Mouse (Mus musculus) midbrain, postnatal 0 days (tissue): ENCODE data around the gene Naa35. TPM values are rescaled to one million over a fixed set of nuclear protein-coding genes. Genes with fewer than 3 reads are reported as not detected.

Source experiments
- ATAC-seq: fragments of 200-750 bp; cut with Nextera tagmentation; 2 replicates; pipeline ENCODE4 v1.8.0; 2017; ENCODE audit warnings: moderate number of reproducible peaks, mild to moderate bottlenecking, moderate TSS enrichment, moderate library complexity; ENCODE audit not compliant: low FRiP score
- DNase-seq: peaks from one replicate; pipeline ENCODE4 v3.0.0-alpha.2; 2015; ENCODE audit warnings: low spot score
- H3K27ac ChIP-seq: fragments of 300-500 bp; sonication (generic); 2 replicates; pipeline ENCODE4 v1.5.1; 2014; ENCODE audit warnings: low read depth, mild to moderate bottlenecking, low read length, mixed read lengths
- H3K27me3 ChIP-seq: fragments of 300-500 bp; sonication (generic); 2 replicates; pipeline ENCODE4 v1.6.1; 2014; ENCODE audit warnings: low read length, control low read depth, mixed read lengths; ENCODE audit not compliant: insufficient read depth
- H3K36me3 ChIP-seq: fragments of 300-500 bp; sonication (generic); 2 replicates; pipeline ENCODE4 v1.6.1; 2014; ENCODE audit warnings: low read length, control low read depth, mixed read lengths; ENCODE audit not compliant: insufficient read depth
- H3K4me1 ChIP-seq: fragments of 300-500 bp; sonication (generic); 2 replicates; pipeline ENCODE4 v1.6.1; 2014; ENCODE audit warnings: mild to moderate bottlenecking, control low read depth, antibody characterized with exemption, low read length, mixed read lengths; ENCODE audit not compliant: insufficient read depth
- H3K4me2 ChIP-seq: fragments of 300-500 bp; sonication (generic); 2 replicates; pipeline ENCODE4 v1.6.1; 2014; ENCODE audit warnings: low read depth, mild to moderate bottlenecking, low read length, mixed read lengths; ENCODE audit not compliant: poor library complexity, severe bottlenecking
- H3K4me3 ChIP-seq: fragments of 300-500 bp; sonication (generic); 2 replicates; pipeline ENCODE4 v1.5.1; 2014; ENCODE audit warnings: low read depth, mild to moderate bottlenecking, low read length, moderate library complexity
- H3K9ac ChIP-seq: fragments of 300-500 bp; sonication (generic); replicated peaks from 2 replicates; pipeline ENCODE4 v1.6.1; 2014; ENCODE audit warnings: mild to moderate bottlenecking, low read length, moderate library complexity, mixed read lengths; ENCODE audit not compliant: poor library complexity, severe bottlenecking
- H3K9me3 ChIP-seq: fragments of 300-500 bp; sonication (generic); 2 replicates; pipeline ENCODE4 v1.6.1; 2016; ENCODE audit warnings: low read length, control low read depth
- CTCF ChIP-seq: IDR thresholded peaks from 2 replicates; pipeline ENCODE4 v1.5.1; 2016; ENCODE audit warnings: antibody characterized with exemption, mild to moderate bottlenecking
- WGBS: fragments of 180-500 bp; shearing (Covaris S2); extraction: QIAGEN DNeasy Blood & Tissue Kit; methylation state at CpG from one replicate; pipeline ENCODE4 v1.1.7; 2014; 5-methylcytosine and 5-hydroxymethylcytosine counted together
- polyA plus RNA-seq: library from polyadenylated mRNA; unstranded; fragments of >200 nt; fragmentation: Nextera tagmentation; extraction: Ambion mirVana; gene quantifications from 2 replicates; pipeline ENCODE4 v1.2.1, GENCODE M21; 2015
- total RNA-seq: library from RNA; depleted of rRNA; stranded (reverse); fragments of >200 nt; gene quantifications from 2 replicates; pipeline ENCODE4 v1.2.3, GENCODE M21; 2014

Naa35 gene
- total and polyA plus RNA-seq, 2 experiments from 2014 or later, result 47.2 to 117 TPM

- ATAC-seq (no peak), DNase-seq (no peak)
- H3K4me2 ChIP-seq, result peak overlapping the region; percentile 70
These were observed 29.4 kb upstream of the Naa35 start for GRCm38 (mm10) chr13:59555613-59556192.

DNA sequence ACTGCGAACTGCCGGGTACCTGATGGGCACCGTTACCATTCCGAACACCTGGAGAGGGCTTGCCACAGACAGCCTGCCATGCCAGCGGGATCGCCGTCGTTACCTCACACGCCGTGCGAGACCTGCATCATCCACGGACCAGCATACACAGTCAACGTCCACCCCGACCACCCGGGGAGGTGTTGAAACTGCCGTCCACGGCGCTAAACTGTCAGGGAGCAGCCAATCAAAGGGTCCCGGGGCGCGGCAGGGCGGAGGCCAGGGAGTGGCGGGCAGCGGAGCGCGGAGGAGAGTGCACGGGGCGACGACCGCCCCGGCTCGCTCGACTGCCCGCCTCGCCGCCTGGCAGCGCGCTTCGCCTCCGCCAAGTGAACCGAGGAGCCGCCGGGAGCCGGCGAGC, 28.4 kb upstream of the Naa35 start:
- H3K27me3 ChIP-seq, result no peaks in the 10 kb centered on the region
- H3K4me2 ChIP-seq, result peak overlapping the region; percentile 70
- ATAC-seq (peak; percentile 80), DNase-seq (peak; percentile 41)
- no peaks in the 10 kb centered on the region for H3K9me3 ChIP-seq
- H3K4me3 ChIP-seq, result peak overlapping the region; percentile 77
- no peak for TF ChIP-seq CTCF
- H3K9ac ChIP-seq, result peak overlapping the region; percentile 84
- no peaks in the 10 kb centered on the region for H3K36me3 ChIP-seq
- WGBS, result under 1% methylated on average over 39 of the region's 45 CpGs
- peak overlapping the region; percentile 82 for H3K27ac ChIP-seq
- peaks cover 13% of the 10 kb centered on the region for H3K4me1 ChIP-seq

More at GRCm38 (mm10) chr13:59555613-59556192, 29.4 kb upstream of the Naa35 start:
- H3K36me3 ChIP-seq, result no peaks in the 10 kb centered on the region
- H3K27ac ChIP-seq, result no peak overlapping the region
- no peaks in the 10 kb centered on the region for H3K9me3 ChIP-seq
- peak overlapping the region; percentile 77 for H3K4me3 ChIP-seq
- no peak for TF ChIP-seq CTCF
- no peak overlapping the region for H3K9ac ChIP-seq
- peaks cover 13% of the 10 kb centered on the region for H3K4me1 ChIP-seq
- H3K27me3 ChIP-seq, result no peaks in the 10 kb centered on the region
- WGBS, result 80% methylated on average over 8 of the region's 8 CpGs

GRCm38 (mm10) chr13:59557185-59557985, 27.7 kb upstream of the Naa35 start:
- Histone ChIP-seq H3K27ac (peak overlapping the region; percentile 82), H3K4me2 (peak overlapping the region; percentile 70), H3K4me1 (peaks cover 13% of the 10 kb centered on the region), H3K36me3 (no peaks in the 10 kb centered on the region), H3K9me3 (no peaks in the 10 kb centered on the region), H3K27me3 (no peaks in the 10 kb centered on the region), H3K9ac (peak overlapping the region; percentile 84), H3K4me3 (peak overlapping the region; percentile 77)
- TF ChIP-seq CTCF, result no peak
- DNase-seq (peak; percentile 89), ATAC-seq (peak; percentile 90)
- WGBS, result under 1% methylated on average over 30 of the region's 73 CpGs

GRCm38 (mm10) chr13:59558776-59559175, 26.3 kb upstream of the Naa35 start:
- WGBS, result 90% methylated on average over 5 of the region's 5 CpGs
- Histone ChIP-seq H3K27me3 (no peaks in the 10 kb centered on the region), H3K4me2 (no peak overlapping the region), H3K4me3 (no peak overlapping the region), H3K9me3 (no peaks in the 10 kb centered on the region), H3K27ac (no peak overlapping the region), H3K9ac (no peak overlapping the region), H3K36me3 (no peaks in the 10 kb centered on the region), H3K4me1 (peaks cover 13% of the 10 kb centered on the region)
- TF ChIP-seq CTCF, result no peak
- no peak for DNase-seq
- no peak for ATAC-seq

- Histone ChIP-seq H3K36me3 (no peaks in the 10 kb centered on the region), H3K9ac (no peak overlapping the region), H3K27ac (no peak overlapping the region), H3K4me3 (no peak overlapping the region), H3K4me1 (no peaks in the 10 kb centered on the region), H3K4me2 (no peak overlapping the region), H3K27me3 (no peaks in the 10 kb centered on the region), H3K9me3 (no peaks in the 10 kb centered on the region)
- 93% methylated on average over 2 of the region's 2 CpGs for whole genome bisulfite sequencing
- ATAC-seq (no peak), DNase-seq (no peak)
- no peak for TF ChIP-seq CTCF
These were observed 22.6 kb upstream of the Naa35 start for GRCm38 (mm10) chr13:59562471-59562870.

DNA sequence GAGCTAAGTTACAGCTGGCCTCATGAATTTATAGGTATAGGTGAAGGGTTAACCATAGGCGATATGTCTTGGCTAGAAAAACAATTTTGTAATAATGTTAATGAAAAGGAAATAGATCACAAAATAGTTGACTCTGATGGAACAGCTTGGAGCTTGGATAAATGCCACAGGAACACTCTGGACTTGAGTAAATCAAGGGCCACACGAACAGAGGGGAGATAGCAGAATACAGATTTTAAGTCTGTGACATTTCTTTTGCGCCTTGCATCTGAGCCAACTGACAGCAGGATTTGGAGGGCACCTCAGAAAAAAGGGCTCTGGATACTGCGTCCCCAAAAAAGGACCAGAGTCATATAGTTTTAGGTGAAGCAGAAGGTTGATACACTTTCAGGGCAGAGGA, 20.6 kb upstream of the Naa35 start:
- no peaks in the 10 kb centered on the region for H3K27me3 ChIP-seq
- H3K9ac ChIP-seq, result no peak overlapping the region
- 89% methylated on average over 4 of the region's 4 CpGs for WGBS
- ATAC-seq (no peak), DNase-seq (no peak)
- no peaks in the 10 kb centered on the region for H3K9me3 ChIP-seq
- no peak overlapping the region for H3K27ac ChIP-seq
- H3K4me3 ChIP-seq, result no peak overlapping the region
- TF ChIP-seq CTCF, result no peak
- H3K4me2 ChIP-seq, result no peak overlapping the region
- H3K4me1 ChIP-seq, result no peaks in the 10 kb centered on the region
- no peaks in the 10 kb centered on the region for H3K36me3 ChIP-seq
